Mouse (Mus musculus): ENCODE data around the gene Atp6v1c2. TPM values are rescaled to one million over a fixed set of nuclear protein-coding genes. Genes with fewer than 3 reads are reported as not detected.
A peak's percentile ranks its signal among the peaks of the same experiment; 100 is the strongest.

The Atp6v1c2 gene
- total and polyA plus RNA-seq, 3 experiments: not detected

DNA sequence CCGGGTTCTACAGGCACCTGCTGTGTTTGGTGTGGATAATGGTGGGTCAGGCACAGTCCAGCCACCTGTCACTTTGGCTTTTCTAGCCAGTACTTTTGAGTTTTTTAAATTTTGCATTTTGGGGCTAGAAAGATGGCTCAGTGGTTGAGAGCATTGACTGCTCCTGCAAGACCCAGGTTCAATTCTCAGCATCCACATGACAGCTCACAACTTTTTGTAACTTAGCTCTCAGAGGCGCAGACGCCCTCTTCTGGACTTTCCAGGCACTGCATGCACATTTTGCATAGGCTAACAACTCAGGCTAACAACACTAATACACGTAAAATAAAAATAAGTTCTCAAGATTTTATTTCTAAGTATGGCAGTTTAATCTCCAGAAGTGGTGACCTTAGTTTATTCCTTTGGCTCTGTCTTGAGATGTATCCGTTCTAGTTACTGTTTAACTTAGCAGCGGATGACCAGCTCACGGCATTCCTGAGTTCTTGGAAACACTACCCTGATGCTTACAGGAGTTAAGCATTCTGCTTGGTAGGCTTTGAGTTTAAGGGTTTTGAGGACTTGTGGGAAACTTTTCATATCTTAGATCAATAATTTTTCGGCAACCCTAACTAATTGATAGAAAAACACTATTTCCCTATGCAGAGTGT is 42.6 kb upstream of the Atp6v1c2 start:
- DNase-seq (ENCODE audit: low read depth, low spot score): peak; percentile 68
- Histone ChIP-seq H3K4me3 (ENCODE audit: control insufficient read depth in 1 of 2, insufficient read depth in 1 of 2, low read depth in 2 of 2, low read length in 2 of 2) (no peak overlapping the region), H3K4me1 (ENCODE audit: control insufficient read depth in 1 of 2, insufficient read depth in 2 of 2, low read length in 2 of 2) (peaks cover 0 to 7% of the 10 kb centered on the region in 2 experiments), H3K27me3 (ENCODE audit: control insufficient read depth in 1 of 2, insufficient read depth in 2 of 2, low read length in 2 of 2) (no peaks in the 10 kb centered on the region), H3K9ac (ENCODE audit: control insufficient read depth, low read depth, low read length, poor library complexity, severe bottlenecking) (no peak overlapping the region), H3K79me2 (ENCODE audit: control insufficient read depth, insufficient read depth, low read length, poor library complexity) (no peaks in the 10 kb centered on the region), H3K27ac (ENCODE audit: control insufficient read depth, low read depth, low read length) (no peak overlapping the region), H3K36me3 (ENCODE audit: control insufficient read depth in 1 of 2, insufficient read depth in 2 of 2, low read length in 2 of 2) (peaks cover 13 to 19% of the 10 kb centered on the region in 2 experiments), H3K9me3 (replicated peaks; ENCODE audit: insufficient read depth, low read length) (no peaks in the 10 kb centered on the region)
- TF ChIP-seq MYC (IDR thresholded peaks at IDR 0.05; ENCODE audit: low read depth, low read length) (no peak), CTCF (IDR thresholded peaks at IDR 0.05 in 2 of 3, conservative IDR thresholded peaks at IDR 0.05 in 1 of 3; ENCODE audit: control insufficient read depth in 1 of 3, insufficient read depth in 1 of 3, low read depth in 2 of 3, low read length in 3 of 3, poor library complexity in 1 of 3, severe bottlenecking in 1 of 3) (peak; percentile 55 to 72 (median 66)), JUND (IDR thresholded peaks at IDR 0.05; ENCODE audit: low read depth, low read length) (no peak), BHLHE40 (IDR thresholded peaks at IDR 0.05; ENCODE audit: borderline replicate concordance, low read depth, low read length) (no peak), SMC3 (IDR thresholded peaks at IDR 0.05; ENCODE audit: low read depth, low read length) (peak; percentile 34; the same call in 1 of the 2 replicates)

DNA sequence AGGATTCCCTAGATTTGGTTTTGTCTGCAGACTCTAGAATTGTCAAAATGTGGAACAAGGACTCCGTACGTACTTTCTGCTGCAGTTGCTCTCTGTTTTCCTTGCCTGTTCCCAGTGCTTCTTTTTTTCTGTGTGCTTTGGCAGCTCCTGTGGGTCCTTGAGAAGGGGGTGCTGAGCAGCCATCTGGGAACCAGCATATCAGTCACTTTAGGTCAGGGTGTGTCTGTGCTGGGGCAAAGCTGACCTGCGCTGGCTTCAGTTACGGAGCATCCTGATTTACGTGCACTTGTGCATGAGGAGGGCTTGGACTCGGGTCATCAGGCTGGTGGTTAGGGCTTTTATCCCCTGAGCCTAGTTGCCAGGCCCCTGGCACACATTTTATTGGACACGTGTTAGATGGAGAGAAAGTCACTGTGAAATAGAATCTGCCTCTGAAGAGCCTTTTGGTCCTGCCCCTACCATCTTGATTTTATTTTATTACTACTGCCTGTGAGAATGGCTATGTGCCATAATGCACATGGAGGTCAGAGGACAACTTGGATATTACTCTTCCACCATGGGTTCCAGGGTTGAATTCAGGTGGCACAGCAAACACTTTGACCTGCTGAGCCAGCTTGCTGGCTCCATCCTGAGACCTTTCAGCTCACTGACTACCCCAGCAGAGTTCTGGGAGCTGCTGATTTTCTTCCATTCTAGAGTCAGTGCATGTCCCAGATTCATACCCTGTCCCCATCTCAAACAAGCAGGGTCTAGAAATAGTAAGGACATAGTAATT is 40.6 kb upstream of the Atp6v1c2 start:
- DNase-seq (ENCODE audit: low read depth, low spot score): no peak

GRCm38 (mm10) chr12:17369111-17369510 is 40.0 kb upstream of the Atp6v1c2 start:
- Histone ChIP-seq H3K9ac (ENCODE audit: control insufficient read depth, low read depth, low read length, poor library complexity, severe bottlenecking) (no peak overlapping the region), H3K27me3 (ENCODE audit: control insufficient read depth in 1 of 2, insufficient read depth in 2 of 2, low read length in 2 of 2) (no peaks in the 10 kb centered on the region), H3K9me3 (replicated peaks; ENCODE audit: insufficient read depth, low read length) (no peaks in the 10 kb centered on the region), H3K36me3 (ENCODE audit: control insufficient read depth in 1 of 2, insufficient read depth in 2 of 2, low read length in 2 of 2) (peaks cover 2 to 28% of the 10 kb centered on the region in 2 experiments; a peak in 2 of 4 replicates), H3K27ac (ENCODE audit: control insufficient read depth, low read depth, low read length) (no peak overlapping the region), H3K4me1 (ENCODE audit: control insufficient read depth in 1 of 2, insufficient read depth in 2 of 2, low read length in 2 of 2) (no peaks in the 10 kb centered on the region), H3K4me3 (ENCODE audit: control insufficient read depth in 1 of 2, insufficient read depth in 1 of 2, low read depth in 2 of 2, low read length in 2 of 2) (no peak overlapping the region), H3K79me2 (ENCODE audit: control insufficient read depth, insufficient read depth, low read length, poor library complexity) (no peaks in the 10 kb centered on the region)
- TF ChIP-seq UBTF (IDR thresholded peaks at IDR 0.05; ENCODE audit: borderline replicate concordance, insufficient read depth, low read depth, low read length) (no peak), RCOR1 (IDR thresholded peaks at IDR 0.05; ENCODE audit: low read depth, low read length) (no peak), E2F4 (IDR thresholded peaks at IDR 0.05; ENCODE audit: borderline replicate concordance, low read depth, low read length) (no peak), POLR2AphosphoS2 (IDR thresholded peaks at IDR 0.05; ENCODE audit: low read length) (no peak), MAX (IDR thresholded peaks at IDR 0.05; ENCODE audit: low read length) (no peak), GATA1 (IDR thresholded peaks at IDR 0.05; ENCODE audit: low read depth, low read length) (no peak), MEF2A (IDR thresholded peaks at IDR 0.05; ENCODE audit: extremely low read depth, insufficient replicate concordance, low read depth, low read length, poor library complexity, severe bottlenecking) (no peak), ZC3H11A (IDR thresholded peaks at IDR 0.05; ENCODE audit: low read depth, low read length) (no peak), EP300 (IDR thresholded peaks at IDR 0.05; ENCODE audit: low read depth in 1 of 2, low read length in 2 of 2) (no peak), POLR2A (IDR thresholded peaks at IDR 0.05; ENCODE audit: control insufficient read depth in 1 of 2, insufficient read depth in 1 of 2, low read depth in 1 of 2, low read length in 2 of 2, poor library complexity in 1 of 2) (no peak), USF2 (IDR thresholded peaks at IDR 0.05; ENCODE audit: borderline replicate concordance in 1 of 2, insufficient read depth in 1 of 2, low read depth in 1 of 2, low read length in 2 of 2) (no peak), ELF1 (IDR thresholded peaks at IDR 0.05; ENCODE audit: low read depth, low read length) (no peak), ZKSCAN1 (IDR thresholded peaks at IDR 0.05; ENCODE audit: low read depth, low read length) (no peak), NELFE (IDR thresholded peaks at IDR 0.05; ENCODE audit: low read depth, low read length) (no peak), TCF12 (IDR thresholded peaks at IDR 0.05; ENCODE audit: low read depth, low read length) (no peak)
- DNase-seq (ENCODE audit: low read depth, low spot score): no peak

More for the DNA sequence above, 40.6 kb upstream of the Atp6v1c2 start:
- no peak overlapping the region for H3K4me3 ChIP-seq (ENCODE audit: control insufficient read depth in 1 of 2, insufficient read depth in 1 of 2, low read depth in 2 of 2, low read length in 2 of 2)
- no peaks in the 10 kb centered on the region for H3K27me3 ChIP-seq (ENCODE audit: control insufficient read depth in 1 of 2, insufficient read depth in 2 of 2, low read length in 2 of 2)
- no peak overlapping the region for H3K9ac ChIP-seq (ENCODE audit: control insufficient read depth, low read depth, low read length, poor library complexity, severe bottlenecking)
- H3K4me1 ChIP-seq (ENCODE audit: control insufficient read depth in 1 of 2, insufficient read depth in 2 of 2, low read length in 2 of 2): peaks cover 0 to 2% of the 10 kb centered on the region in 2 experiments; a peak in 2 of 4 replicates
- no peak for TF ChIP-seq TAL1 (IDR thresholded peaks at IDR 0.05; ENCODE audit: low read length)
- TF ChIP-seq EP300 (IDR thresholded peaks at IDR 0.05; ENCODE audit: low read depth in 1 of 2, low read length in 2 of 2): no peak
- no peak for TF ChIP-seq MAZ (IDR thresholded peaks at IDR 0.05; ENCODE audit: low read depth, low read length)
- no peak for TF ChIP-seq KAT2A (conservative IDR thresholded peaks at IDR 0.05; ENCODE audit: low read depth, low read length)
- TF ChIP-seq USF2 (IDR thresholded peaks at IDR 0.05; ENCODE audit: borderline replicate concordance in 1 of 2, insufficient read depth in 1 of 2, low read depth in 1 of 2, low read length in 2 of 2): no peak
- no peak for TF ChIP-seq MEF2A (IDR thresholded peaks at IDR 0.05; ENCODE audit: extremely low read depth, insufficient replicate concordance, low read depth, low read length, poor library complexity, severe bottlenecking)
- no peak for TF ChIP-seq SIN3A (IDR thresholded peaks at IDR 0.05; ENCODE audit: low read length)
- no peak for TF ChIP-seq GABPA (IDR thresholded peaks at IDR 0.05; ENCODE audit: low read depth, low read length)
- H3K36me3 ChIP-seq (ENCODE audit: control insufficient read depth in 1 of 2, insufficient read depth in 2 of 2, low read length in 2 of 2): peaks cover 6 to 26% of the 10 kb centered on the region in 2 experiments
- H3K27ac ChIP-seq (ENCODE audit: control insufficient read depth, low read depth, low read length): no peak overlapping the region
- H3K9me3 ChIP-seq (replicated peaks; ENCODE audit: insufficient read depth, low read length): no peaks in the 10 kb centered on the region
- no peaks in the 10 kb centered on the region for H3K79me2 ChIP-seq (ENCODE audit: control insufficient read depth, insufficient read depth, low read length, poor library complexity)
